Mouse (Mus musculus) cerebellum, adult 11-12 months (tissue): ENCODE data around the gene Stambp.
"Not testable (repeated sequence)": the region's sequence is repeated elsewhere in the genome, so short reads cannot be mapped to it uniquely, and the experiment has no call there.

ENCODE experiments used
- DNase-seq: peaks from one replicate; pipeline ENCODE4 v3.0.0; 2022

Gene Stambp

GRCm38 (mm10) chr6:83572671-83573070, at the start of gene Stambp:
Stambp (minus strand) TSS chr6:83572729.
- DNase-seq = peak; percentile 45

DNA sequence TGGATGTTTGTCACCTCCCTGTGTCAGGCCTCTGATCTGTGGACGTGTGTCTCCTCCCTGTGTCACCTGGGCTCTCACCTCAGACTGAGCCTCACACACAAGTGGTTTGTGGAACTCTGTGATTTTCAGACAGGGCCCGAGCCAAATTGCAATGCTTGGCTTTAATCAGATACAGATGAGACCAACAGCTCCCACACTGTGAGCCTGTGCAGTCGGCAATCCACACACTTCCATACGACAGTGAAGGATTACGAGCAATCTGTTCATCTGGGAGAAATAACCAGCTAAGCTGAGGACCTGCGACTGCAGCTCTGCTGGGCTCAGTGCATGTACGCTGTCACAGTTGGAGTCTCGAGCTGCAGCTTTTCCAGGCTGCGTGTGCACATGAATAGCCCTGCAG, 47.4 kb upstream of the Stambp start:
- DNase-seq = no peak

GRCm38 (mm10) chr6:83617581-83618335, 45.2 kb upstream of the Stambp start:
- no peak for DNase-seq

DNA sequence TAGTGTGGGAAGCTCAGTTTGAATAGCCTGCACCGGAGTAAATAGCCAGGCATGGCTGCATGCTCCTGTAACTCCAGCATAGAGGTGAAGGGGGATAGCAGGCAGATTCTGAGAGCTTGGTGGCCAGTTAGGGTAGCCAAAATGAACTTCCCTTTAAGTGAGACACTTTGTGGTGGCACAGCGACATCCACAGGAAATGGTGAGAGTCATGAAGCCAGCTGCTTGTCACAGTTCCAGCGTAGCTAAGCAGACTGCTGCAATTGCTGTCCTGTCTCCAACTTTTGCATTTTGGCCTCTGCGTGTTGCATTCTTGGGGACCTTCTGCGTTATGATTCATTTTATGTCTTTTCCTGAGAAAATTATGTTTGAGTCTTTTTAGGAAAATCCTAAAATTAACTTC, 44.0 kb upstream of the Stambp start:
- no peak for DNase-seq

DNA sequence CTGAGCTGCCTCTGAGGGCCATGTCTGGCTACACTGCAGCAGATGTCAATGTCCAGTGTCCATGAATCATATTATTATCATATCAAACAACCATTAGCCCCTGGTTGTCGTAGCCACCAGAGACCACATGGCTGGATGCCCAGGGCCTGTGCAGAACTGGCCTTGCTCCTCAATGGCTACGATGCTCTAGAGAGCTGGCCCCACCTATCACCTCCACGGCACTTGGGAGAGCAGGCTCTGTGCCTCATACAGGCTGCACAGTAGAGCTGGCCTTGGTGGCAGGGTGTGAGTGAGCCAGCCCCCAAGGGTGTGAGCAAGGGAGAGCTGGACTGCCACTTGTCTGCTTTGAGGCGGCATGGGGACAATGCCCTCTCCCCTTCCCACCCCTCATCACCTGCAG, 41.9 kb upstream of the Stambp start:
- no peak for DNase-seq

DNA sequence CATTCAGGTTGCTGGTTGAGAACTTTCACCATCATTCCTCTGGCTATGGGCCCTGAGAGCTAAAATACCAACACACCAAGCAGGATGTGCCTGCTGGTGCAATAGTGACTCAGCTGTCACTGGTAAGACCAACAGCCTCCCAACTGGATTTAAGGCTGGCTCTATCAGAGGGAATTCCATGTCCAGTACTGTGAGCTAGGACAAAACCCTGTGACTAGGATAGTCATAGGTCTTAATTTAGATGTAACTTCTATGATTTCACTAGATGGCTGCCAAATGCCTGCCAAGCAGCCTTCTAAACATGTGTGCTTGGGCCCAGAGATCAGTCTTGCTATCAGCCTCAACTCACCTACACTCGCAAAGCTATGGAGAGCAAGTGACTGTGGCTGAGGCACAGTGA, 40.4 kb upstream of the Stambp start:
- DNase-seq = no peak

DNA sequence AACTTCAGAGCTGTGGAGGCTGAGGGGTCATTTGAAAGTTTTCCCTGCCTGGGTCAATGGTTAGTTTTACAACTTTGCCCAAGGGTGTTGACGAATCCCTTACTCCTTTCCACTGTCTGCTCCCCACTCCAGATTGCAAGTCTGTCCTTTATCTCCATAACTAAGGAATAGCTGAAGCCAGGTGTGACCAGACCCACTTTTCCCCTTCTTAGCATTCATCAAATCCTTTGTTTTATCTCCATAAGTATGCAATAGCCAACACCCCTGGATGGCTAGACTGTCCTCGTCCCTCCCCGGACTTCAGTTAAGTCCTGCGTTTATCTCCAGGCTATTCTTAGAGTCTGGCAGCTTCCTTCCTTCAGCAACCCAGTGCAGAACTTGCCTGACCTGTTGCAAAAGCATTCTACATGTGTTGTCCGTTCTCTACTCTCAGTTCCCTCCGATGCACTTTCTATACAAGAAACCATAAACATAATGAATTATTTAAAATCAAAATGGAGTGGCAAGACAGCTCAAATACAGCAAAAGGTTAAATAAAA, 27.2 kb upstream of the Stambp start:
- no peak for DNase-seq

- DNase-seq = no peak
Observed at GRCm38 (mm10) chr6:83599060-83599550, 26.6 kb upstream of the Stambp start.

GRCm38 (mm10) chr6:83598646-83599045, 26.1 kb upstream of the Stambp start:
- no peak for DNase-seq

DNA sequence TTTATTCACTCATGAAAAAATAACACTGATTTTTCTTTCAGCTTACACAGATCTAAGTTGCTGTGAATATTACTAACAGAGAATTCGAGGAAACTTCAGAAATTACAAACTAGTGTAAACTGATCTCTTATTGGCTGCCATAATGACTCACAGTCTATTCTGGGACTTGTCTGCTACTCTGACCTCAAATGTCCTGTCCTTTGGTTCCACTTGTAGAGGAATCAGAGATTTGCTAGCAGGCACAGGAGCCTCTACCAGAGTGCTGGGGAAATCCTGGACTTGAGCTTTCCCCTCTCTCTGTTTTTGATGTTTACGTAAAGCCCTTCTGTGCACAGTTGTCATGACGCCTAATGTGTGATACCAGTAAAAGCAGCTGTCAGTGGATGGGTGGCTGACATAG, 25.5 kb upstream of the Stambp start:
- no peak for DNase-seq

GRCm38 (mm10) chr6:83595035-83595434, 22.5 kb upstream of the Stambp start:
- no peak for DNase-seq

GRCm38 (mm10) chr6:83593896-83594295, 21.4 kb upstream of the Stambp start:
- no peak for DNase-seq

GRCm38 (mm10) chr6:83592051-83592450, 19.5 kb upstream of the Stambp start:
- no peak for DNase-seq

DNA sequence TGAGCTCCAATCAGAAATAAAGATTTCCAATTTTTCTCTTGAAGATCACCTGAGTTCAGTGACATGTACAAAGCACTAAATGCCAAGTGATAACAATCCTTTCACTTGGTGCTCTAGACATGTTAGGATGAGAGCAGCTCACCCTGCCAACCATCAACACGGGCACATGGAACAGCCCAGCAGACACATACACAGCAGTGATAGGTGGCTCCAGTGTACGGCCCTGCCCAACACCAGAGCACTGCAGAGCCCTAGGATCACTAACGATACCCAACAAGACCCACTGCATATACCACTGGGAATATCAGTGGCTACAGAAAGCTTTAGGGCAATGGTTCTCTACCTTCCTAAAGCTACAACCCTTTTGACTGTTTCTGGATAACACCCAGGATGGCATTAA, 17.8 kb upstream of the Stambp start:
- DNase-seq = no peak

GRCm38 (mm10) chr6:83587191-83587590, 14.7 kb upstream of the Stambp start:
- DNase-seq = not testable (repeated sequence)

DNA sequence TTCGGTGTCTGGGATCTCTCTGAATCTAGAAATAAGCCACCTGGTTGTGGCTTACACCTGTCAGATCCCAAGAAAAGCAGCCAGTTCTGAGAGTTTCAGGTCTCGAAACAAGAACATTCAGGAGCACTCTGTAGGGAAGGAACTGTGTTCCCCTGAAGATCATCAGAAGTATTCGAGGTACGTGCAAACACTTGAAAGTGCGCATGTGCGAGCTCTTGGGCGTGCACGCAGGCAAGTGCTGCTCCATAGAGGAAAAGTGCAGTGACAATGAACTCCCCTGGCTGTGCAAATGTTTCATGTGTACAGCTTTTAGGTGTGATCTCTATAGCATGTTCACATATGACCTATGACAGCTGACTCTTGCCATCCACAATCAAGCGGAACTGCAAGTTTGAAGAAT, 12.8 kb upstream of the Stambp start:
- DNase-seq = not testable (repeated sequence)

GRCm38 (mm10) chr6:83583591-83583990, 11.1 kb upstream of the Stambp start:
- no peak for DNase-seq

DNA sequence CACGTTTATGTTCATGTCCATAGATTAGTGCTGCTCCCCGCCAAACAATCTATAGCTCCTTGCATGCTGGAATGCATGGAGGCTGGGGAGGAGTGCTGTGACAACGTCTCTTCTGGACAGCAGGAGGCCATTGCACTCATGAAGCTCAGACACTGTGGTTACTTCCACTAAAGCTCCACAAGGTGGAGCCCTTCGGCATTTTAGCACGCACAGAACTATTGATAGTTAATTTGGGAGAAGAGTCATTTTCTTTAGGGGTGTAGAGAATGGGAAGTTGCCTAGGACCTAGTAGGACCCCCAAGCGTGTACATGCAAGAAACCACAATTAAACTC, 10.4 kb upstream of the Stambp start:
- DNase-seq = no peak

DNA sequence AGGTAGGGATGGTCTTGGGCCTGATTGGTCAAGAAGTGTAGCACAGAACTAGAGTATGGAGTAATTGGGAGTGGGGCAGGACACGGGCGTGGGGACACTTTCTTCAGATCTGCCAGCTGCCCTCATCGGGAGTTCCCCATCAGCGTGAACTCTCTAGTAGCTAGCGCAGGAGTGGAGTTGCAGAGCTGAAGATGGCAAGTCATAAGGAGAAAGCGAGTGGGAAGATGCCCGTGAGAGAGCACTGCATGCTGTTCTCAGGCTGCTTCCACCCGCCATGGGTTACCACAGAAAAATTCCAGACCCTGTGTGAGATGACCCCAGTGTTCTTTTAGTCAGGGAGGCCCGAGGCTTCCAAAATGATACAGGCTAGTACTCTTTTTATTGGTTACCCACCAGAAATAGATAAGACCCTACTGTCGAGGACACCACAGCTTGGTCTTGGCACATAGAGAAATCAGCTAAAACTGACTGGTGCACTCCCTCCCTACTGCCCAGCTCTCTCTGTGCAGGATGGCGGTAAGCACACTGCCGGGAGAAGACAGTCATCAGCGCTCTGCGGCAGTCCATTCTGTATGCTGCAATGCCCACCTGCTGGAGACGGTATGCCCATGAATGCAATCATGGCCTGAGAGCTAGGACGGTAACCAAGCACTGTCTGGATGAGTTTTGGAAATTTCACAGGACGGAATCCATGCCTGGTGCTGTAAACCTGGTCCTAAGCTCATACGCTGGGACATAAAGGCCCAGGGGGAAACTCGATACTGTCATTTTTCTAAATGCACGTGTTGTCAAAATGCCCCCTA, 9.8 kb upstream of the Stambp start:
- no peak for DNase-seq

- no peak for DNase-seq
Observed at GRCm38 (mm10) chr6:83577534-83577933, 5.0 kb upstream of the Stambp start.

GRCm38 (mm10) chr6:83575609-83576008, 3.1 kb upstream of the Stambp start:
- no peak for DNase-seq

GRCm38 (mm10) chr6:83571840-83572667, 475 bp downstream of the Stambp start:
- peak; percentile 88 for DNase-seq
